Mouse (Mus musculus) cerebellum, postnatal 25 days (tissue): ENCODE data around the gene Gm5155.
"Not testable (repeated sequence)": the region's sequence is repeated elsewhere in the genome, so short reads cannot be mapped to it uniquely, and the experiment has no call there.

ENCODE experiments used
- DNase-seq, 2 experiments: peaks; one replicate each; pipeline ENCODE4 v3.0.0; 2021; ENCODE audit warnings: mixed read lengths in 2 of 2

Gm5155 gene

GRCm38 (mm10) chr7:17871467-17871866, at the start of gene Gm5155:
Gm5155 (plus strand) TSS chr7:17871767.
- no peak for DNase-seq

GRCm38 (mm10) chr7:17870776-17871175, 791 bp upstream of the Gm5155 start:
- DNase-seq = no peak

- not testable (repeated sequence) for DNase-seq
These were observed 23.8 kb downstream of the Gm5155 start for GRCm38 (mm10) chr7:17895341-17895740.

- DNase-seq = no peak
These were observed 31.8 kb downstream of the Gm5155 start for GRCm38 (mm10) chr7:17903146-17903915.
